Mouse (Mus musculus): ENCODE measurements around the gene Frmd4b.
A peak's percentile ranks its signal among the peaks of the same experiment; 100 is the strongest.

Frmd4b gene

DNA sequence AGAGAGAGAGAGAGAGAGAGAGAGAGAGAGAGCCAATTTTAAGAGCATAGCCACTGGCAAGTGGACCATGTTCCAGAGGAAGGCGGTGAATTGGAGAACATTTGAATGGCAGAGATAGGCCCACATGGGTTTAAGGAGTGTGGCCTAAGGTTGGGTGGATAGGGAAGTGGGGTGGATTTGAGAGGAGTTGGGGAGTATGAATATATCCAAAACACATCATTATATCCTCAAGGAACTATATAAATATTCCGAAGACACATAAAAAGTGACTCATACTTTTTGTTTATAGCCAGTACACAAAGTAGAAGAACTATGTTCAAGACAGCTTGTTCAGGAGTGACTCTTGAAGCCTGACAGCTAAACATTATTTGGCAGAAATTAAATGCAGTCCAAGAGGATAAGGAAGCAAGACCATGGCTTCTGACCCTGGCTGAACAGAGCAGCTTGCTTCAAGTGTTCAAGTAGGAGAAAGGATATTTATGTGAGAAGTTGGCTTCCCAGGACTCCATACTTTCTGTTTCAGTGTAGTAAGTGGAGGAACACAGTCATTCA lies 36.8 kb downstream of the Frmd4b start:
- DNase-seq (ENCODE audit: low spot score in 2 of 2) = no peak

DNA sequence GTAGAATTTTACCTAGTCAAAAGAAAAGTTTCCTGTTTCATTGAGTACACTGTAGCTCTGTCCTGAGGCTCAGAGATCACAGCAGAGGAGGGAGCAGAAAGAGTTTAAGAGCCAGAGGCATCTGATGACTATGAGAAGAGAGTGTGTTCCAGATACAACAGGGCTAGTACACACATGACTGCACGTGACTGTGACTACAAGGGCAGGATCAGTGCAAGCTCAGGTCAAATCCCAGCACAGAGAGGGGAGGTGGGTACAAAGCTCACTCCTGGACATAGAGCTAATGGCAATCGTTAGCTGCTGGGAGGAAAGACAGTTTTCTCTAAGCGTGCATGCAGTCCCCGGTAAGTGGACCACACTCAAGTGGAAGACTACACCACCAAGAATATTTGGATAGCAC lies 37.6 kb downstream of the Frmd4b start:
- DNase-seq (ENCODE audit: low spot score in 2 of 2) = no peak

DNA sequence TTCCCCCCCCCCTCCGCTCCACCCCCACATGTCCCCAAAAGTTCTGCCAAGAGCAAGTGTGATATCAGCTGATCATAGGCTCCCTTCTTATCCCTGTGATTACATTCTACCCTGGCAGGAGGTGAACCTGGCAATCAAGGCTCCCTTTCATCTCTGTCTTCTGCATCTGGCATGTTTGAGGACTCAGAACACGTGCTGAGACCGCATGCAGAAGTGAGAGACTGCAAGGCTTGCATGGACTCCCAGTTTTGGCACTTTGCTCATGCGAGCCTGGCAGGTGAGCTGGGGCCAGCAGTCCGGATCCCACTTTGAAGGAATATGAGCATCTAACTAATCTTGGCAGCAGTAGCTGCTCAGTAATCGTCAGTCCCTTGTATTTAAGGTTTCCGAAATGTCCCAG lies 39.1 kb downstream of the Frmd4b start:
- no peak for DNase-seq (ENCODE audit: low spot score in 2 of 2)

- DNase-seq (ENCODE audit: low spot score in 2 of 2) = no peak
Observed at GRCm38 (mm10) chr6:97577349-97577748, 40.0 kb downstream of the Frmd4b start.

DNA sequence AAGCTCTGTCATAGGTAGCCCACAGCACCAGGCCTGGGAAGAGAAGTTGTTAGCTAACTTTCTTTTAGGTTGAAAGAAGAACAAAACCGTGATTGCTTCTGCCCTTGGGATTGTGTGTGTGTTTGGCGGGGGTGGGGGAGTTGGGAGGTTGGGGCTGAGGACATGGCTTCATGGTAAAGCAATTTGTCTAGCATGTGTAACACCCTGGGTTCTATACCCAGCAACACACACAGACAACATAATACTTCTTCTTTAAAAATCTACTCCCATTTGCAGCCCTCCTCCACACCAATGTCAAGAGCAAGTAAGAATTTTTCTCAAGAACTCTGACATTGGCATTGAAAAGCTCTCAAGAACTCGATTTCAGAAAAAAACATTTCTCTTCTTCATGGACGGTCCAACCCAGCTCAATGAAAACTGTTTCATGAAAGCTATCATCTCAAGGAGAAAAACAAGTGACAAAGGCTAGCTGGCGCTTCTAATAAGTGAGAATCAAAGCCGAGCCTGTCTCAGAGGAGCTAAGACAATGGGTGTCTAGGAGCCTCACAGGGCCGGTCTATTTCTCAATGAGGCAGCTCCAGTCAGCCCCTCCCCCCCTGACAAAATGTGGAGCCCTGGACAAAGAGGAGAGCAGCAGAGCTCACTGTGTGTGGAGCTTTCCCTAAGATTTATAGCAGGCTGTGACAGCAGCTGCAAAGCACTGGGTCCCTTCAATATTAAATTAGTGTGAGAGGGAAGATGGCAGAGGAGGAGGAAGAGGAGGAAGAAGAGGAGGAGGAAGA lies 40.6 kb downstream of the Frmd4b start:
- peak in 1 of 2 experiments; percentile 46 for DNase-seq (ENCODE audit: low spot score in 2 of 2)

DNA sequence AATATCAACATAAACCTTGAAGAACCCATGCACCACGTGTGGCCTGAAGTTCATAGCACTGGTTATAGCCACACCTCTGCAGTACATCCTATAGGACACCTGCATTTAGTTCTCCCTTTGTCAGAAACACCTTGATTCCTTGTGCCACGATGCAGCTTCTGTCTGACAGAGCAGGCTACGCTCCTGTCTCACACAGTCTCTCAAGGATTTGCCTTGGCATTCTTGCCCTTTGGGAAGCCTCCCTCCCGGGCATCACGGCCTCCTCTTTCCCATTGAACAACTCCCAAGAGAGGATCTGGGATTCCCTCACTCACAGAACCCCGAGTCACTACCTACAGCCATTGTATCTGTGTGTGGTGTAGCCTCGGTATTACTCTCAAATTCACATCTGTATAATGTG lies 41.2 kb downstream of the Frmd4b start:
- DNase-seq (ENCODE audit: low spot score in 2 of 2) = no peak

GRCm38 (mm10) chr6:97574973-97575372 lies 42.4 kb downstream of the Frmd4b start:
- DNase-seq (ENCODE audit: low spot score in 2 of 2) = no peak

DNA sequence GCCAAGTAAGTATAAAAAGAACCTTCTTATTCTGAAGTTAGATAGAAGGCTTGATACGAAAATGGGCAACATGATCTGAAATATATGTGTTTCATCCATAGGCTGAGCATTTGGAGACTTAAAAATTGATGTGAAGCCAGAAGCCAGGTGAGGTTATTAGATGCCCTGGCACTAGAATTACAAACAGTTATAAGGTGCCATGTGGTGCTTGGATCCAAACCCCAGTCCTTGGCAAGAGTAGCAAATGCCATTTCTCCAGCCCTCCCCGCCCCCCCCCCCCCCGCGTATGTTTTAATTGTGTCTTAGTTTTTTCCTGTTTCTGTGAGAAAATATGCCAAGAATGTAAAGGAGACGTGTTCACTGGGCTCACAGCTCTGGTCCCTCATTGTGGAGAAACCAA lies 45.1 kb downstream of the Frmd4b start:
- DNase-seq (ENCODE audit: low spot score in 2 of 2) = no peak

DNA sequence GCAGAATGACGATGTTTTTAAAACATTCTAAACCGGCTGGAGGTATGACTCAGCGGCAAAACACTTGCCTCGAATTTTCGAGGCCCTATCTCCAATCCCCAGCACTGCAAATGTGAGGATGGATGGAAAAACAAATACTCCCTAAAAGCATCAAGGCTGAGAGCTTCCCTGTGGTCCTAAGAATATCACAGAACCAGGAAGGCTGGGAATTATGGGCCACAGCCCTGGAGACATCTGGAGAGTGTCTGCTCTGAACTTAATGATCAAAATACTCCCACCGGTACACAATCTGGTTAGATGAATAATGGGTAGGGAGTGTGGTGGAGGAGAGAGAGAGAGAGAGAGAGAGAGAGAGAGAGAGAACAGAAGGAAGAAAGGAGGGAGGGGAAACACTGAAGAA lies 48.8 kb downstream of the Frmd4b start:
- DNase-seq (ENCODE audit: low spot score in 2 of 2) = no peak

GRCm38 (mm10) chr6:97566746-97567145 lies 50.6 kb downstream of the Frmd4b start:
- DNase-seq (ENCODE audit: low spot score in 2 of 2) = no peak

GRCm38 (mm10) chr6:97557147-97557546 lies 60.2 kb downstream of the Frmd4b start:
- DNase-seq (ENCODE audit: low spot score in 2 of 2) = no peak

GRCm38 (mm10) chr6:97555637-97556036 lies 61.7 kb downstream of the Frmd4b start:
- no peak for DNase-seq (ENCODE audit: low spot score in 2 of 2)

DNA sequence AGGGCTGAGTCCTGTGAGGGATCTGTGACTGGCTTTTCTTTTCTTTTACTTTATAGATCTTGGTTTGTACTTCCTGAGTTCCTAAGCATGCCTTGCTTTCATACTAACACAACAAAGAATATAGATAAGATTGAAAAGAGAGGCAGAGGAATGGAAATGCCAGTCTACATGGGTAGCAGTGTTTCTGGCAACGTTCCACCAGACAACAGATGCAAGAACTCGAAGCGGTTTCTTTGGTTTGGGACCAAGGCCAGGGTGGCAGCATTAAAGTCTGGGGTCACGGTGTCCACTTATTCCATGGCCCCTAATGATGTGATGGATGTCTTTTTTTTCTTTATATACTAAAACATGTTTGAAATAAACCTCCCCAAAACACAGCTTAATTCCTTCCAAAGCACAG lies 63.9 kb downstream of the Frmd4b start:
- no peak for DNase-seq (ENCODE audit: low spot score in 2 of 2)

- no peak for DNase-seq (ENCODE audit: low spot score in 2 of 2)
Observed at GRCm38 (mm10) chr6:97552573-97552972, 64.8 kb downstream of the Frmd4b start.

DNA sequence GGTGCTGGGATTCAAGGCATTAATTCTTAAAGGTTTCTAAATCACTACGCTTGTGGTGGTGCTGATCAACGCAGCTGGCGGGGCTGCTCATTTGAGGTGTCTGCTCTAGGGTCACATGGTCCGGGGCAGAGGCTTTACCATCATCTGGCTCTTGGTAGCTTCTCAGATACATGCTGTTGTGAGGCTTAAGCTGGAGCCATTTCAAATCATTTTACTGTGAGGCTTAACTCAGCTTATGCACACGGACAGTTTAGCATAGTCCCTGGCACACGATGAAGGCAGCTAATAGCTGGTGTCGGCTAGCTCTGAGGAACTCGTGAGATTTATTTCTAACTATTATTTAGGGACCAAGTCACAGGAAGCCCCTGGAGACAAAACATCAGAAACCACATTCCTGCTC lies 65.5 kb downstream of the Frmd4b start:
- no peak for DNase-seq (ENCODE audit: low spot score in 2 of 2)

DNA sequence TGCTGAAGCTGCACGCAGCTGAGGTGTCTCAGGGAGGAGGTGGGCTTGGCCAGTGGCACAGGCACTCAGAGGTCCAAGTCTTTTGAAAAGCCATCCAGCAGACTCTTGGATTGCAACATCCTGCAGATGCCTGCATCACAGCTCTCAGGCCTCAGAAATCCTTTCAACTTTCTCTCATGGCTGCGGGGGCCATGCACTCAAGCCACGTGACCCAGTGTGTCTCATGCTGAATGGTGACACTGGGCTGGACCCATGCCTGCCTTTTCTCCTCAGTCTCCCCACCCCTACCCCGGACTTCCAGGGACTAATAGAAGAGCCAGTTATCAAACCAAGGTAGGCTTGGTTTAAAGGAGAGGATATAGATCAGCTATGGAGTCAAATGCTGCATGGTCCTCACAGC lies 66.2 kb downstream of the Frmd4b start:
- DNase-seq (ENCODE audit: low spot score in 2 of 2) = no peak

GRCm38 (mm10) chr6:97540458-97540857 lies 76.9 kb downstream of the Frmd4b start:
- DNase-seq (ENCODE audit: low spot score in 2 of 2) = no peak

- peak; percentile 74 to 78 for DNase-seq (ENCODE audit: low spot score in 2 of 2)
Observed at GRCm38 (mm10) chr6:97535763-97536445, 81.4 kb downstream of the Frmd4b start.

GRCm38 (mm10) chr6:97531043-97531442 lies 86.3 kb downstream of the Frmd4b start:
- DNase-seq (ENCODE audit: low spot score in 2 of 2) = peak; percentile 40 to 52

DNA sequence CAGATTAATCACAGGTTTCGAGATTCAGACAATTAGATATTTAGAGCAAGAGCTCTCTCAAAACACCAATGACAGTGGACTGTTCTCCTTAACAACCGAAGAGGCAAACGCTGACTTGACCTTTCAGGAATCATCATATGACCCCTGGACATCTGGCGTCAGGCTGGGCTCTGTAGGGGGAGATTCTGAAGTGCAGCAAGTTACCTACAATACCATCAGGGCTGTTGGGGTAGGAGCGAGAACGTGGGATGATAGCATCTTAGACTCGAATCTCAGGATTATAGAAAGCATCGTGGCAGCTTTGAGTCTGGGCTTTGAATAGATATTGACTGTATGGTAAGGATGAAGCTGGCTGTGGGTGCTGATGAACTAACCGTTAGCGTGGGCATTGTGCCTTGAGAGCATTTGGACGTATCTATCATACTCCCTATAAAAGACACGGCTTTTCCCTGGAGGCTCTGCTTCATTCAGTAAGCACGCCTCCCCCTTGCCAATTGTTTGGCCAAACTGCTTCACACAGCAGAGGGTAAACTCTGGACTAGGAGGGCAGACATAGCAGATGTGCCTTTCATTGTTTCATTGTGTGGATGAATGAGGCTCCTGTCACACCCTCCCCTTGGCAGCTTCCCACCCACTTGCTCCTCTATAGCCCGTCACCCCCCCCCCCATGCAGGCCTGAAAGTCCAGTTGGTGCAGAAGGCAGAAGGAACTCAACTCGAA lies 88.2 kb downstream of the Frmd4b start:
- no peak for DNase-seq (ENCODE audit: low spot score in 2 of 2)

DNA sequence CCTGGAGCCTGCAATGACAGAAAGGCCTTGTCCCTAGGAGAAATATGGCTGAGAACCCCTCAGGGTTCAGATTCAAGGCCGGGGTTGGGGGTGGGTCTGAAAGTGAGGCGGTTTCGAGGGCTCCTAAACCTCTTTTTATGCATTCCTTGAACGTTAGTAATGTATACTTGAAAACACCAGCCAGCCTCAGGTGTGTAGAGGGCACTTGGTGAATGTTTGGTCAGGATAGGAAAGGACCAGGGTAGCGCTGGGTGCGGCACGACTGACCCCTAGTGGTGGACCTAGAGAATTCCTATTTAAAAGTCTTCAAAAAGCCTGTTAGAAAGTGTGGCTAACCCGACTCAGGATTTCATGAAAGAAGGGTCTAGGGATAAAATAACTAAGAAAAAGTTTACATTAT lies 91.2 kb downstream of the Frmd4b start:
- peak in 1 of 2 experiments; percentile 53 for DNase-seq (ENCODE audit: low spot score in 2 of 2)

DNA sequence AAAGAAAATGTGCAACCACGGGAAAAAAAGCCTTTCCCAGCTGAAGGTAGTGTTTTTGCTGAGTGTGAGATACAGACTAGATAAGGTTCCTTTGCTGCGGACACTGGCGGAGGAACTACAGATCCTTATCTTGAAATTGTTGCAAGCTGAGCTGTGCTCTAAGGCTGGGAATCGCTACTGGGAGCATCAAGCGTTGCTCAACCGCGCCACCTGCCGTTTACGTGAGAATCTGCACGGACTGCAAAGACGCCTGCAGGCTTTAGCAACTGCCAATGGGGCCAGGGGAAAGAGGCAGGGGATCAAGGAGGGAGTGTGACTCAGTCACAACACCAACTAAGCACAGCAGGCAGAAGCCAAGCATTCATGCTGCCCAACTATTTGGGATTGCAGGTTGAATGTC lies 94.2 kb downstream of the Frmd4b start:
- DNase-seq (ENCODE audit: low spot score in 2 of 2) = peak; percentile 79 to 91
